Mouse (Mus musculus) left cerebral cortex, postnatal 14 days (tissue): ENCODE measurements at regions not wholly inside any gene's neighbourhood (a gene's known extent, or its start where the extent isn't known, plus 50 kb on each side); places are given as distances from the start of the nearest gene placed in this dataset.

Experiments used
- DNase-seq, 2 experiments: peaks; one replicate each; pipeline ENCODE4 v3.0.0; 2021 to 2022; ENCODE audit warnings: low spot score in 2 of 2, mixed read lengths in 1 of 2
- intact Hi-C: fragments of 180-260 bp; cut with DNase I; formaldehyde crosslinking; loops from one replicate; pipeline ENCODE4 v1.15.1; 2025

- DNase-seq: no peak
- intact Hi-C loops: loop anchor here (5.0 kb wide), 1 partner anchor 134 kb away; no protein-coding TSS in a partner anchor
Measured at GRCm38 (mm10) chr8:128166097-128166496, 192.3 kb upstream of the Nrp1 start.

- peak; percentile 32 to 47 for DNase-seq
- intact Hi-C loops: loop anchor here (5.0 kb wide), 1 partner anchor 137 kb away; no protein-coding TSS in a partner anchor
Measured at GRCm38 (mm10) chr8:128168819-128169218, 189.6 kb upstream of the Nrp1 start.

- intact Hi-C loops: no loop called here
Measured at GRCm38 (mm10) chr8:128171116-128171515, 187.3 kb upstream of the Nrp1 start.

GRCm38 (mm10) chr8:128180214-128180613 lies 178.2 kb upstream of the Nrp1 start:
- intact Hi-C loops: no loop called here
- DNase-seq: no peak

More at GRCm38 (mm10) chr8:128171116-128171515, 187.3 kb upstream of the Nrp1 start:
- no peak for DNase-seq

GRCm38 (mm10) chr8:128183081-128183480 lies 175.3 kb upstream of the Nrp1 start:
- DNase-seq: no peak
- intact Hi-C loops: no loop called here

- DNase-seq: no peak
- intact Hi-C loops: no loop called here
Measured at GRCm38 (mm10) chr8:128188321-128188720, 170.1 kb upstream of the Nrp1 start.

- intact Hi-C loops: no loop called here
- DNase-seq: no peak
Measured at GRCm38 (mm10) chr8:128193293-128193887, 165.0 kb upstream of the Nrp1 start.

- intact Hi-C loops: no loop called here
Measured at GRCm38 (mm10) chr8:128200815-128201214, 157.6 kb upstream of the Nrp1 start.

GRCm38 (mm10) chr8:128201635-128202034 lies 156.8 kb upstream of the Nrp1 start:
- no peak for DNase-seq
- intact Hi-C loops: no loop called here

More at GRCm38 (mm10) chr8:128200815-128201214, 157.6 kb upstream of the Nrp1 start:
- DNase-seq: no peak

GRCm38 (mm10) chr8:128202158-128202886 lies 156.1 kb upstream of the Nrp1 start:
- DNase-seq: no peak
- intact Hi-C loops: no loop called here

- no peak for DNase-seq
- intact Hi-C loops: no loop called here
Measured at GRCm38 (mm10) chr8:128204803-128205202, 153.6 kb upstream of the Nrp1 start.

GRCm38 (mm10) chr8:128207138-128207537 lies 151.3 kb upstream of the Nrp1 start:
- intact Hi-C loops: no loop called here
- DNase-seq: no peak

GRCm38 (mm10) chr8:128210761-128211160 lies 147.6 kb upstream of the Nrp1 start:
- intact Hi-C loops: loop anchor here (5.0 kb wide), 1 partner anchor 147 kb away; the partner anchor contains the start of gene Nrp1
- DNase-seq: no peak

GRCm38 (mm10) chr8:128212223-128212622 lies 146.2 kb upstream of the Nrp1 start:
- DNase-seq: no peak
- intact Hi-C loops: loop anchor here (5.0 kb wide), 1 partner anchor 145 kb away; the partner anchor contains the start of gene Nrp1

GRCm38 (mm10) chr8:128214256-128214655 lies 144.1 kb upstream of the Nrp1 start:
- intact Hi-C loops: loop anchor here (5.0 kb wide), 1 partner anchor 143 kb away; the partner anchor contains the start of gene Nrp1

GRCm38 (mm10) chr8:128218886-128219285 lies 139.5 kb upstream of the Nrp1 start:
- DNase-seq: no peak
- intact Hi-C loops: no loop called here

More at GRCm38 (mm10) chr8:128214256-128214655, 144.1 kb upstream of the Nrp1 start:
- DNase-seq: no peak

- intact Hi-C loops: no loop called here
- peak; percentile 12 to 17 for DNase-seq
Measured at GRCm38 (mm10) chr8:128219539-128219938, 138.9 kb upstream of the Nrp1 start.

GRCm38 (mm10) chr8:128223092-128223491 lies 135.3 kb upstream of the Nrp1 start:
- intact Hi-C loops: no loop called here
- DNase-seq: no peak

GRCm38 (mm10) chr8:128223522-128223921 lies 134.9 kb upstream of the Nrp1 start:
- intact Hi-C loops: no loop called here
- DNase-seq: no peak

GRCm38 (mm10) chr8:128225123-128225522 lies 133.3 kb upstream of the Nrp1 start:
- intact Hi-C loops: no loop called here
- no peak for DNase-seq

- intact Hi-C loops: no loop called here
- no peak for DNase-seq
Measured at GRCm38 (mm10) chr8:128235071-128235470, 123.3 kb upstream of the Nrp1 start.
